Mouse (Mus musculus) forebrain, embryonic 12.5 days (tissue): ENCODE data around the gene Ppa1. TPM values are rescaled to one million over a fixed set of nuclear protein-coding genes. Genes with fewer than 3 reads are reported as not detected.
"Not testable (repeated sequence)": the region's sequence is repeated elsewhere in the genome, so short reads cannot be mapped to it uniquely, and the experiment has no call there.

Source experiments
- ATAC-seq: fragments of 200-750 bp; cut with Nextera tagmentation; 2 replicates; pipeline ENCODE4 v1.8.0; 2017; ENCODE audit warnings: moderate TSS enrichment; ENCODE audit not compliant: low FRiP score
- H3K27ac ChIP-seq: fragments of 300-500 bp; sonication (generic); 2 replicates; pipeline ENCODE4 v1.5.1; 2016; ENCODE audit warnings: mild to moderate bottlenecking
- H3K27me3 ChIP-seq: fragments of 300-500 bp; sonication (generic); 2 replicates; pipeline ENCODE4 v1.6.1; 2016; ENCODE audit warnings: mild to moderate bottlenecking
- H3K36me3 ChIP-seq: fragments of 300-500 bp; sonication (generic); replicated peaks from 2 replicates; pipeline ENCODE4 v1.6.1; 2016; ENCODE audit warnings: mild to moderate bottlenecking
- H3K4me1 ChIP-seq: fragments of 300-500 bp; sonication (generic); 2 replicates; pipeline ENCODE4 v1.6.1; 2016
- H3K4me2 ChIP-seq: fragments of 300-500 bp; sonication (generic); 2 replicates; pipeline ENCODE4 v1.6.1; 2016; ENCODE audit warnings: mild to moderate bottlenecking, moderate library complexity
- H3K4me3 ChIP-seq: fragments of 300-500 bp; sonication (generic); replicated peaks from 2 replicates; pipeline ENCODE4 v1.5.1; 2016; ENCODE audit warnings: mild to moderate bottlenecking
- H3K9ac ChIP-seq: fragments of 300-500 bp; sonication (generic); 2 replicates; pipeline ENCODE4 v1.6.1; 2016; ENCODE audit warnings: mild to moderate bottlenecking
- H3K9me3 ChIP-seq: fragments of 300-500 bp; sonication (generic); 2 replicates; pipeline ENCODE4 v1.6.1; 2016
- WGBS: fragments of 180-500 bp; shearing (Covaris S2); methylation state at CpG from one replicate; pipeline ENCODE4 v1.1.7; 2016; 5-methylcytosine and 5-hydroxymethylcytosine counted together
- polyA plus RNA-seq: library from polyadenylated mRNA; unstranded; fragments of >200 nt; fragmentation: Nextera tagmentation; extraction: Ambion mirVana; gene quantifications from 2 replicates; pipeline ENCODE4 v1.2.1, GENCODE M21; 2016

The Ppa1 gene
- polyA plus RNA-seq, result 264 and 269 TPM in 2 replicates

DNA sequence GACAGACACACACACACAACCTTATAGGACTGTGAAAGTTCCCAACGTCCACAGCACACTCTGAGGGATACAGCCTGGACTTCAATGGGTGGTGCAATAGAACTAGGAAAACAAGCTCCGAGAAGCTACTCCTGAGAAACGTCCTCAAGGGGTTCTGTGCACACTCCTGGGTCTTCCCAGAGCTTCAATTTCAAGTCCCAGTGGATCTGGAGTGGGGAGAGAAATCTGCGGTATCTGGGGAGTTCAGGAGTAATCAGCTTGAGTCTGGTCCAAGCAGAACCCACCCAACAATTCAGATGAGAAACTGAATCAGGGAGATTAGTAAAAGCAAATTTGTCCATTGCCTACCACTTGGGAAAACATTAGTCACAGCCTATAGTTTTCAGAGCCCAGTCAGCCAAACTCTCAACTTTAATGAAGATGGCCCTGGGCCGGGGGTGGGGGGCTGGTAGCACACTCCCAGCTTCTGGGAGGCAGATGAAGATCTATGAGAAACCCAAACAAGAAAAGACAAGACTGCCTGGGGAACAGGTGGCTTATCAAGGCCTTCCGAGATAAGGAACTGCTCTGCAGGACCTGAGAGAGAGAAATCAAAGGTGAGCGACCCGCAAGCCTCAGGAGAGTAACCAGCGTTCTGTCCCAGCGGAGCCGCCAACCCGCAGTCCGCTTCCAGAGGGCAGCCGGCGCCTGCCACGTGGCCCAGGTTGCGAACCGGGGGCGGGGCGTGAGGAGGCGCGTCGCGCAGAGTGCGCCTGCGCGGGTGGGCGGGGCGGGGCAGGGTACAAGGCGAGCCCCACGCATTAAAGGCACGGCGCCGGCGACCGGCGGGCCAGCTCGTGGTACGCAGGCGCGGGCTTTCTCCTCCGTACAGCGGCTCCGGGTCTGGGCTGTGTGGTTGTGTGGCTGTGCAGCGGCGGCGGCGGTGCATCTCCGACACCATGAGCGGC lies at the start of gene Ppa1:
Gene Ppa1, plus strand, starts transcription at position 763 of the 947 bp plus-strand sequence.
- peak within 1 kb of the TSS; percentile 86 for H3K27ac ChIP-seq
- ATAC-seq, result peak; percentile 98
- H3K9ac ChIP-seq, result peak within 1 kb of the TSS; percentile 90
- H3K4me2 ChIP-seq, result peak within 1 kb of the TSS; percentile 91
- H3K4me1 ChIP-seq, result peaks cover 16% of the 10 kb centered on the region
- no peaks in the 10 kb centered on the region for H3K9me3 ChIP-seq
- H3K27me3 ChIP-seq, result no peaks in the 10 kb centered on the region; the same call in 1 of the 2 replicates
- H3K4me3 ChIP-seq, result peak within 1 kb of the TSS; percentile 81
- WGBS, result 3% methylated on average over 50 of the region's 50 CpGs
- peaks cover 15% of the 10 kb centered on the region for H3K36me3 ChIP-seq

GRCm38 (mm10) chr10:61599556-61600114 lies 48.7 kb upstream of the Ppa1 start:
- peaks cover 12% of the 10 kb centered on the region for H3K4me1 ChIP-seq
- 38% methylated on average over 9 of the region's 9 CpGs for WGBS

DNA sequence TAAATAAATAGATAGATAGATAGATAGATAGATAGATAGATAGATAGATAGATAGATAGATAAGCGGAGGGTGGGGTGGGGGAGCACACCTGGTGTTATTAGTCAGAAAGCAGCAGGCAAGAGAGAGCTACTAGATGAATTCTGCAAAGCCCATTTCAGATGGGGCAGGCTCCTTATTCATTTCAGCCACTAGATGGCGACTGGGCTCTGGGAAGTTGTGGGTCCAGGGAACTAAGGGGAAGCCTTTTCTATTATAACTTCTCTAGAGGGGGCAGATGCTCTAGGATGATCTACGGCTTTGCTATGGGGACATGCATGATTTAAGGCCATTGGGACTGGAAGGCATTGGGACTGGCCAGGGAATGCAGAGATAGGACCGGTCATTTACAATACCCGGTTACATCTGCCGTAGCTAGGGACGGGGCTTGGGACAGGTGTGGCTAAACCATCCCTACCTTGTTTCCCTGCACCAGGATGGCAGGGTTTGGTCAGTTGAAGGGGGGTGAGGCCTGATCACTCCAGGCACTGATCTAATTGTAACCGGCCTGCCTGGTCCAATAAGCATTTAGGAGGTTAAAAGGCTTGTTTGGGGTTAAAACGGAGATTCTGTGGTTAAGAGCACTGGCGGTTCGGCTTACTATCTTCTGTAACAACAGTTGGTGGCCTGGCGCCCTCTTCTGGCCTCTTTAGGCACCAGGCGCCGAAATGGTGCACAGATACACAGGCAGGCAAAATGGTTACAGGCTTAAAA lies 45.9 kb upstream of the Ppa1 start:
- Histone ChIP-seq H3K9ac (no peak overlapping the region), H3K27ac (no peak overlapping the region), H3K4me1 (peaks cover 5% of the 10 kb centered on the region; the same call in 1 of the 2 replicates), H3K36me3 (no peaks in the 10 kb centered on the region), H3K4me3 (no peak overlapping the region), H3K9me3 (0 out of 2 replicates have a peak, but pooled peaks cover 3% of the 10 kb centered on the region), H3K4me2 (peak overlapping the region; percentile 33), H3K27me3 (peaks cover 27% of the 10 kb centered on the region)
- 16% methylated on average over 14 of the region's 14 CpGs for WGBS
- peak; percentile 58 for ATAC-seq

More at GRCm38 (mm10) chr10:61599556-61600114, 48.7 kb upstream of the Ppa1 start:
- Histone ChIP-seq H3K4me2 (no peak overlapping the region), H3K9me3 (0 out of 2 replicates have a peak, but pooled peaks cover 3% of the 10 kb centered on the region), H3K27me3 (peaks cover 45% of the 10 kb centered on the region), H3K4me3 (no peak overlapping the region), H3K27ac (no peak overlapping the region), H3K9ac (no peak overlapping the region), H3K36me3 (no peaks in the 10 kb centered on the region)
- ATAC-seq, result no peak

GRCm38 (mm10) chr10:61604376-61605065 lies 43.8 kb upstream of the Ppa1 start:
- H3K4me2 ChIP-seq, result no peak overlapping the region
- H3K4me3 ChIP-seq, result no peak overlapping the region
- H3K9me3 ChIP-seq, result 0 out of 2 replicates have a peak, but pooled peaks cover 3% of the 10 kb centered on the region
- peaks cover 3% of the 10 kb centered on the region; the same call in 1 of the 2 replicates for H3K4me1 ChIP-seq
- H3K36me3 ChIP-seq, result no peaks in the 10 kb centered on the region
- H3K27ac ChIP-seq, result no peak overlapping the region
- H3K27me3 ChIP-seq, result peaks cover 30% of the 10 kb centered on the region
- no peak for ATAC-seq
- H3K9ac ChIP-seq, result no peak overlapping the region
- WGBS, result 74% methylated on average over 10 of the region's 10 CpGs

DNA sequence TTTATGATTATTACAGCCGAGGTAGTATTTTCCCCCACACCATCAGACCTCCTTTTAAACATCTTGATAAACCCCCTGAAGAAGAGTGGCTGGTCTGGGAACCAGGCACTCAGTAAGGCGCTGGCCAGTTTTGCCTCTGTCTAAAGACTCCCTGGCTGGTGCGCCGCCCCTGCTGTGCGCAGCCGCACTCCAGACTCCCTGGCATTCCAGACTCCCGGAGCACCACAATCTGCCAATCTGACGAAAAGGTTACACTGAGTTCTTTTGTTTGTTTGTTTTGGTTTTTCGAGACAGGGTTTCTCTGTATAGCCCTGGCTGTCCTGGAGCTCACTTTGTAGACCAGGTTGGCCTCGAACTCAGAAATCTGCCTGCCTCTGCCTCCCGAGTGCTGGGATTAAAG lies 43.0 kb upstream of the Ppa1 start:
- peaks cover 36% of the 10 kb centered on the region for H3K27me3 ChIP-seq
- WGBS, result 73% methylated on average over 11 of the region's 11 CpGs
- not testable (repeated sequence) for H3K4me2 ChIP-seq, H3K9ac ChIP-seq, H3K27ac ChIP-seq, H3K36me3 ChIP-seq, H3K9me3 ChIP-seq, ATAC-seq, H3K4me3 ChIP-seq, H3K4me1 ChIP-seq

GRCm38 (mm10) chr10:61605851-61606250 lies 42.5 kb upstream of the Ppa1 start:
- Histone ChIP-seq H3K4me2 (no peak overlapping the region), H3K9ac (no peak overlapping the region), H3K4me1 (peaks cover 3% of the 10 kb centered on the region; the same call in 1 of the 2 replicates), H3K27ac (no peak overlapping the region), H3K36me3 (no peaks in the 10 kb centered on the region), H3K27me3 (peaks cover 39% of the 10 kb centered on the region), H3K9me3 (0 out of 2 replicates have a peak, but pooled peaks cover 2% of the 10 kb centered on the region), H3K4me3 (no peak overlapping the region)
- 0 out of 2 replicates have a peak, but pooled peaks have one; percentile 4 for ATAC-seq
- 14% methylated on average over 8 of the region's 8 CpGs for WGBS

DNA sequence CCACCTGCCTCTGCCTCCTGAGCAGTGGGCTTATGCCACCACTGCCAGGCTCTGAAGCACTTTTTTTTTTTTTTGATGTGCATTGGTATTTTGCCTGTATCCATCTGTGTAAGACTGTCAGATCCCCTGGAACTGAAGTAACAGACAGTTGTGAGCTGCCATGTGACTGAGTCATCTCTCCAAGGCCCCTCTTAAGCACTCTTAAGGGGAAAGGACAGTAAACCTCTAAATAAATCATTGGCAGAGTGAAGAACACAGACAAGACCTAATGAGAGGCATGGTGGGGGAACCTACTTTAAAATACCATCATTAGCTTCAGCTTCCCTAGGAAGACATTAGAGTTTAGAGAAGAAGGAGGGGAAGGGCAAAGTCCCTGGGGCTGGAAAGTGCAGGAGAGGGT lies 40.1 kb upstream of the Ppa1 start:
- Histone ChIP-seq H3K4me2 (no peak overlapping the region), H3K9ac (no peak overlapping the region), H3K36me3 (no peaks in the 10 kb centered on the region), H3K4me1 (no peaks in the 10 kb centered on the region), H3K9me3 (no peaks in the 10 kb centered on the region), H3K4me3 (no peak overlapping the region), H3K27ac (no peak overlapping the region), H3K27me3 (peaks cover 40% of the 10 kb centered on the region)
- ATAC-seq, result no peak

- Histone ChIP-seq H3K36me3 (no peaks in the 10 kb centered on the region), H3K27me3 (peaks cover 31% of the 10 kb centered on the region), H3K4me2 (no peak overlapping the region), H3K9me3 (no peaks in the 10 kb centered on the region), H3K4me3 (no peak overlapping the region), H3K9ac (no peak overlapping the region), H3K4me1 (no peaks in the 10 kb centered on the region), H3K27ac (no peak overlapping the region)
- 77% methylated on average over 8 of the region's 8 CpGs for WGBS
- ATAC-seq, result no peak
These were observed 37.6 kb upstream of the Ppa1 start for GRCm38 (mm10) chr10:61610650-61611235.

DNA sequence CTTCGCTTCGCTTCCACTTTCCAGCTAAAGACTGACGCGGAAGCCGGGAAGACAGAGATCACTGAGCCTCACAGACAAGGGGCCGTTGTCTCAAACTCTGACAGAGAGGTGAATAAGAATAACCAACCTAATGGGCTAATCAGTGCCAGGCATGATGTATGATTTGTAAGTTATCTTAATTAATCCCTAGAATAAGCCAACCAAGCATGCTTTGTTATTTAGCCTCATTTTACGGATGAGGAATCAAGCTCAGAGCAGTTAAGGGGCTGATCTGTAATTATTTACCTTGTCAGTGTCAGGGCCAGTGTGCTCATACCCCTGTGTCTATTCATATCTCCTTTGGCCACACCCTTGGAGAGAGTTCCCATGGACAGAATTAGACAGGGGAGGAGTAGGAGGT lies 34.0 kb upstream of the Ppa1 start:
- no peak overlapping the region for H3K4me2 ChIP-seq
- H3K27me3 ChIP-seq, result peaks cover 31% of the 10 kb centered on the region
- no peaks in the 10 kb centered on the region for H3K36me3 ChIP-seq
- no peak overlapping the region for H3K4me3 ChIP-seq
- WGBS, result 66% methylated on average over 7 of the region's 7 CpGs
- no peak for ATAC-seq
- H3K4me1 ChIP-seq, result no peaks in the 10 kb centered on the region
- peaks cover 4% of the 10 kb centered on the region; the same call in 1 of the 2 replicates for H3K9me3 ChIP-seq
- no peak overlapping the region for H3K27ac ChIP-seq
- H3K9ac ChIP-seq, result no peak overlapping the region

- H3K9me3 ChIP-seq, result peaks cover 4% of the 10 kb centered on the region; the same call in 1 of the 2 replicates
- no peak overlapping the region for H3K4me2 ChIP-seq
- H3K9ac ChIP-seq, result no peak overlapping the region
- no peak overlapping the region for H3K27ac ChIP-seq
- no peaks in the 10 kb centered on the region for H3K4me1 ChIP-seq
- no peak overlapping the region for H3K4me3 ChIP-seq
- no peak for ATAC-seq
- 76% methylated on average over 2 of the region's 2 CpGs for WGBS
- peaks cover 25% of the 10 kb centered on the region for H3K27me3 ChIP-seq
- H3K36me3 ChIP-seq, result no peaks in the 10 kb centered on the region
These were observed 29.8 kb upstream of the Ppa1 start for GRCm38 (mm10) chr10:61618528-61618927.

- ATAC-seq, result no peak
- Histone ChIP-seq H3K27ac (no peak overlapping the region), H3K4me2 (no peak overlapping the region), H3K36me3 (no peaks in the 10 kb centered on the region), H3K4me3 (no peak overlapping the region), H3K27me3 (peaks cover 51% of the 10 kb centered on the region), H3K4me1 (peaks cover 12% of the 10 kb centered on the region), H3K9ac (no peak overlapping the region), H3K9me3 (peaks cover 4% of the 10 kb centered on the region; the same call in 1 of the 2 replicates)
- 40% methylated on average over 9 of the region's 9 CpGs for WGBS
These were observed 26.7 kb upstream of the Ppa1 start for GRCm38 (mm10) chr10:61621681-61622080.
